Comparison of ENCODE assay signal across 16 mouse cellular contexts in genomic region chr1:41036940-41037339, GRCm38 (mm10).
DNase-seq lines count a peak whose midpoint lies in the region; ATAC-seq lines count a peak whose summit lies in the region.
"Had no signal": no experiment of that assay in that cellular context is flagged by ENCODE, and none has a peak within 500 bp of the region (broad histone marks: within the 10 kb centered on the region; RNA-seq: fewer than 3 reads in every experiment).

No protein-coding gene starts in this region.

- H3K9ac ChIP-seq in forebrain, embryonic 15.5 days (replicated peaks), result peak overlapping the region; percentile 19; the same call in 1 of the 2 replicates
- H3K9ac ChIP-seq in midbrain, embryonic 14.5 days (replicated peaks; ENCODE audit: low read length), result no peak overlapping the region
- H3K9ac ChIP-seq: heart, embryonic 15.5 days; intestine, embryonic 15.5 days; lung, embryonic 14.5 days had no signal

- no peaks in the 10 kb centered on the region for H3K36me3 ChIP-seq in forebrain, embryonic 15.5 days
- H3K36me3 ChIP-seq in forebrain, embryonic 10.5 days (replicated peaks), result no peaks in the 10 kb centered on the region
- H3K36me3 ChIP-seq in midbrain, embryonic 14.5 days (ENCODE audit: control insufficient read depth, insufficient read depth, low read length), result no peaks in the 10 kb centered on the region
- no peaks in the 10 kb centered on the region for H3K36me3 ChIP-seq in midbrain, embryonic 10.5 days
- H3K36me3 ChIP-seq: heart, embryonic 15.5 days; intestine, embryonic 15.5 days had no signal

- H3K4me3 ChIP-seq in forebrain, embryonic 15.5 days, result peak overlapping the region; percentile 13; the same call in 1 of the 2 replicates
- H3K4me3 ChIP-seq in forebrain, embryonic 10.5 days, result no peak overlapping the region
- no peak overlapping the region for H3K4me3 ChIP-seq in midbrain, embryonic 14.5 days (replicated peaks; ENCODE audit: low read depth, low read length)
- H3K4me3 ChIP-seq in midbrain, embryonic 10.5 days, result no peak overlapping the region
- H3K4me3 ChIP-seq: heart, embryonic 15.5 days; intestine, embryonic 15.5 days had no signal

- H3K27me3 ChIP-seq in forebrain, embryonic 15.5 days, result no peaks in the 10 kb centered on the region
- H3K27me3 ChIP-seq in forebrain, embryonic 10.5 days (ENCODE audit: poor library complexity, severe bottlenecking), result no peaks in the 10 kb centered on the region
- no peaks in the 10 kb centered on the region for H3K27me3 ChIP-seq in midbrain, embryonic 14.5 days (ENCODE audit: control insufficient read depth, insufficient read depth, low read length)
- no peaks in the 10 kb centered on the region for H3K27me3 ChIP-seq in midbrain, embryonic 10.5 days (ENCODE audit: low read depth, poor library complexity, severe bottlenecking)
- H3K27me3 ChIP-seq: heart, embryonic 15.5 days; intestine, embryonic 15.5 days had no signal

- peak; percentile 78 for ATAC-seq in forebrain, embryonic 15.5 days (replicated peaks)
- no peak for ATAC-seq in midbrain, embryonic 14.5 days (ENCODE audit: low FRiP score, low TSS enrichment)
- ATAC-seq: intestine, embryonic 15.5 days; Patski had no signal

- H3K4me1 ChIP-seq in forebrain, embryonic 15.5 days, result peaks cover 23% of the 10 kb centered on the region
- 0 out of 2 replicates have a peak, but pooled peaks cover 3% of the 10 kb centered on the region for H3K4me1 ChIP-seq in forebrain, embryonic 10.5 days
- no peaks in the 10 kb centered on the region for H3K4me1 ChIP-seq in midbrain, embryonic 14.5 days (ENCODE audit: control insufficient read depth, insufficient read depth, low read length)
- no peaks in the 10 kb centered on the region for H3K4me1 ChIP-seq in midbrain, embryonic 10.5 days
- H3K4me1 ChIP-seq: heart, embryonic 15.5 days; intestine, embryonic 15.5 days had no signal

- WGBS in forebrain, embryonic 15.5 days, result 17% methylated on average over 12 of the region's 12 CpGs
- 84% methylated on average over 12 of the region's 12 CpGs for WGBS in forebrain, embryonic 10.5 days
- 54% methylated on average over 12 of the region's 12 CpGs for WGBS in midbrain, embryonic 14.5 days
- 86% methylated on average over 12 of the region's 12 CpGs for WGBS in midbrain, embryonic 10.5 days

- H3K27ac ChIP-seq in forebrain, embryonic 15.5 days (replicated peaks), result peak overlapping the region; percentile 59
- H3K27ac ChIP-seq in forebrain, embryonic 10.5 days, result no peak overlapping the region
- H3K27ac ChIP-seq in midbrain, embryonic 14.5 days (replicated peaks; ENCODE audit: low read depth, low read length), result no peak overlapping the region
- no peak overlapping the region for H3K27ac ChIP-seq in midbrain, embryonic 10.5 days (replicated peaks)
- H3K27ac ChIP-seq: heart, embryonic 15.5 days; intestine, embryonic 15.5 days; kidney, postnatal 0 days had no signal

- peak overlapping the region; percentile 34 for H3K4me2 ChIP-seq in forebrain, embryonic 15.5 days (replicated peaks)
- H3K4me2 ChIP-seq in midbrain, embryonic 14.5 days (ENCODE audit: low read length), result 0 out of 2 replicates have a peak overlapping the region, but pooled peaks have one; percentile 28
- H3K4me2 ChIP-seq: heart, embryonic 15.5 days; intestine, embryonic 15.5 days; lung, embryonic 14.5 days had no signal

- DNase-seq in forebrain, embryonic 10.5 days (ENCODE audit: extremely low spot score, low spot score), result no peak
- peak; percentile 58 for DNase-seq in midbrain, embryonic 14.5 days
- DNase-seq in midbrain, embryonic 10.5 days (ENCODE audit: low spot score), result no peak
- peak; percentile 13 for DNase-seq in forelimb bud, embryonic 11.5 days (ENCODE audit: low read depth, low spot score)
- DNase-seq in retina, postnatal 1 day, result peak; percentile 4
- no peak for DNase-seq in lung, postnatal 4 days
- DNase-seq in adrenal gland, adult (ENCODE audit: inconsistent age in 2 of 2, low spot score in 1 of 2), result no peak
- DNase-seq: cerebellum, adult 2 months; heart, adult 11 months; lung, embryonic 14.5 days; right cerebral cortex, postnatal 25 days had no signal

- H3K9me3 ChIP-seq in forebrain, embryonic 15.5 days, result no peaks in the 10 kb centered on the region
- H3K9me3 ChIP-seq in forebrain, embryonic 10.5 days, result no peaks in the 10 kb centered on the region
- H3K9me3 ChIP-seq in midbrain, embryonic 14.5 days (ENCODE audit: control insufficient read depth, low read length), result no peaks in the 10 kb centered on the region
- H3K9me3 ChIP-seq in midbrain, embryonic 10.5 days (replicated peaks), result no peaks in the 10 kb centered on the region
- H3K9me3 ChIP-seq: heart, embryonic 15.5 days; intestine, embryonic 15.5 days had no signal

Comparison
In these comparisons a context has a peak if more than half of its experiments do, and no peak if none do; other contexts are left out.
1. DNase-seq: peak in midbrain, embryonic 14.5 days (single experiment), forelimb bud, embryonic 11.5 days (single experiment) and retina, postnatal 1 day (single experiment); none in forebrain, embryonic 10.5 days (single experiment), midbrain, embryonic 10.5 days (single experiment), lung, postnatal 4 days (0 of 2) and adrenal gland, adult (0 of 2).